Mouse (Mus musculus) adrenal gland, adult 18-20 months (tissue): ENCODE measurements around the gene Gda. TPM values are rescaled to one million over a fixed set of nuclear protein-coding genes. Genes with fewer than 3 reads are reported as not detected.

Experiments
- DNase-seq, 2 experiments: peaks; one replicate each; pipeline ENCODE4 v3.0.0; 2021 to 2022; ENCODE audit warnings: low spot score in 2 of 2
- long read RNA-seq, 2 experiments: library from polyadenylated mRNA; stranded (forward); transcript quantifications; one replicate each; pipeline ENCODE4 v2.0.0; 2021
- total RNA-seq, 2 experiments: library from RNA; stranded (reverse); gene quantifications; 1 replicate in 1 of 2; 2 replicates in 1 of 2; pipeline ENCODE4 v1.2.3; 2021

Gda gene
- 10 to 100 TPM; 11.0 to 13.1 TPM for total RNA-seq
- long read RNA-seq, experiment 1, partial matches to known transcripts: 0 of 1 reads
- long read RNA-seq, experiment 1, other reads (novel, unspliced or antisense): 1 of 1 reads
- long read RNA-seq, experiment 2, full-length matches to known transcripts: 4 of 5 reads
- long read RNA-seq, experiment 2, partial matches to known transcripts: 0 of 5 reads
- long read RNA-seq, experiment 2, other reads (novel, unspliced or antisense): 1 of 5 reads

- DNase-seq: no peak
Observed at GRCm38 (mm10) chr19:21473345-21473744, at the start of gene Gda. TSS of gene Gda (minus strand) at chr19:21473445.

GRCm38 (mm10) chr19:21520280-21520679, 47.0 kb upstream of the Gda start:
- no peak for DNase-seq

- DNase-seq: peak; percentile 29 to 36
Observed at GRCm38 (mm10) chr19:21510116-21510515, 36.9 kb upstream of the Gda start.

- DNase-seq: no peak
Observed at GRCm38 (mm10) chr19:21507561-21508232, 34.5 kb upstream of the Gda start.

- no peak for DNase-seq
Observed at GRCm38 (mm10) chr19:21507133-21507532, 33.9 kb upstream of the Gda start.

- DNase-seq: no peak
Observed at GRCm38 (mm10) chr19:21504716-21505115, 31.5 kb upstream of the Gda start.

GRCm38 (mm10) chr19:21499394-21499983, 26.2 kb upstream of the Gda start:
- DNase-seq: no peak

GRCm38 (mm10) chr19:21495817-21496216, 22.6 kb upstream of the Gda start:
- no peak for DNase-seq

- DNase-seq: no peak
Observed at GRCm38 (mm10) chr19:21493807-21494521, 20.7 kb upstream of the Gda start.

- DNase-seq: no peak
Observed at GRCm38 (mm10) chr19:21491391-21491790, 18.1 kb upstream of the Gda start.

- DNase-seq: no peak
Observed at GRCm38 (mm10) chr19:21487124-21487944, 14.1 kb upstream of the Gda start.

GRCm38 (mm10) chr19:21482096-21482495, 8.9 kb upstream of the Gda start:
- DNase-seq: peak in 1 of 2 experiments; percentile 7

- no peak for DNase-seq
Observed at GRCm38 (mm10) chr19:21481031-21481430, 7.8 kb upstream of the Gda start.

- no peak for DNase-seq
Observed at GRCm38 (mm10) chr19:21480053-21480419, 6.8 kb upstream of the Gda start.

- DNase-seq: no peak
Observed at GRCm38 (mm10) chr19:21479183-21480052, 6.2 kb upstream of the Gda start.

GRCm38 (mm10) chr19:21478538-21478937, 5.3 kb upstream of the Gda start:
- DNase-seq: no peak

- no peak for DNase-seq
Observed at GRCm38 (mm10) chr19:21477780-21478179, 4.5 kb upstream of the Gda start.

- no peak for DNase-seq
Observed at GRCm38 (mm10) chr19:21476782-21477181, 3.5 kb upstream of the Gda start.

- peak; percentile 78 to 80 for DNase-seq
Observed at GRCm38 (mm10) chr19:21472121-21472780, 994 bp downstream of the Gda start.
